Mouse (Mus musculus): ENCODE measurements at regions not wholly inside any gene's neighbourhood (a gene's known extent, or its start where the extent isn't known, plus 50 kb on each side); places are given as distances from the start of the nearest gene placed in this dataset.

DNA sequence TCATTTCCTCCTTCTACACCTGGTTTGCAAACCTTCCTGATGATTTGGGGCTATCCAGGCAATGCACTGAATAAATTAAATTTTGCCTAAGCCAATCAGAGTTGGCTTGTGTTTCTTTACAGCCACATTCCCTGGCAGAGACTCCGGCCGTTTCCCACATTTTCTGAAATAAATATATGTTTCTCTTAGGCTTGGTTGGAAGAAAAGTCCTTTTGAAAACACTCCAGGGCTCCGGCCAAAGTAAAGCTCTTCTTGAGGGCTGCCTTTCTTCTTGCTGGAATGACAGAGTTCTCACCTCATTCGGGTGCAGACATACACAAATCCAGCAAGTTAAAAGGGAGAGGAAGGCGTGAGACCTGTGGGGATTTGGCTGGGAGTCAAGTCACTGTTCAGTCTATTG, 252.0 kb upstream of the Tbx3 start:
- WGBS: 71% methylated on average over 5 of the region's 5 CpGs
- no peaks in the 10 kb centered on the region for H3K27me3 ChIP-seq
- H3K9me3 ChIP-seq (replicated peaks): peaks cover 5% of the 10 kb centered on the region; the same call in 1 of the 2 replicates
- no peak overlapping the region for H3K27ac ChIP-seq
- no peak for ATAC-seq (ENCODE audit: low FRiP score)
- H3K36me3 ChIP-seq: no peaks in the 10 kb centered on the region
- no peaks in the 10 kb centered on the region for H3K4me1 ChIP-seq
- no peak overlapping the region for H3K4me3 ChIP-seq
- H3K9ac ChIP-seq: no peak overlapping the region
- no peak overlapping the region for H3K4me2 ChIP-seq (replicated peaks)

- Histone ChIP-seq H3K4me3 (no peak overlapping the region), H3K27me3 (no peaks in the 10 kb centered on the region), H3K4me2 (replicated peaks) (no peak overlapping the region), H3K4me1 (no peaks in the 10 kb centered on the region), H3K36me3 (no peaks in the 10 kb centered on the region), H3K9ac (no peak overlapping the region), H3K9me3 (replicated peaks) (no peaks in the 10 kb centered on the region), H3K27ac (no peak overlapping the region)
- WGBS: 85% methylated on average over 12 of the region's 12 CpGs
- ATAC-seq (ENCODE audit: low FRiP score): no peak
Observed at GRCm38 (mm10) chr5:119427511-119428019, 242.9 kb upstream of the Tbx3 start.

DNA sequence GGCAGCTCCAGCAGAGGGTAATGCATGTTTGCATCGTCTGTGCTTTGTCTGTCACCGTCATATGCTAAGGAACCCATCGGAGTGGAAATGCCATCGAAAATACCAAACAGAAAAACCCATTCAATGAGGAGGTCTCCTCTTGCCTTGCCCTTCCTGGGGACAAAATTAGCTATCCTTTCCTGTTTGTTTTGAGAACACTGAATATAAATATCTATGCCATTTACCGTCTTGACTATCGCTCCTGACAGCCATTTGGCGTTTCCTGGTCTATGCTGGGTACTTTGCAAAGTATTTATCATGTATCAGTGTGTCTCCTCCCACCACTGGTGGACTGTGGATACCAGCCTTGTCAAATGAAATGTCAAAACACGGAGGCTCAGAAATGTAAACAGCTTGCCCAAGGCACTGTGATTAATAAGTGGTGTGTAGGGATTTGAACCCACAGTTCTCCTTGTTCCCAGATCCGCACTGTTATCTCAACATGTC, 239.2 kb upstream of the Tbx3 start:
- Histone ChIP-seq H3K36me3 (no peaks in the 10 kb centered on the region), H3K9me3 (replicated peaks) (no peaks in the 10 kb centered on the region), H3K27me3 (no peaks in the 10 kb centered on the region), H3K4me3 (no peak overlapping the region), H3K4me1 (no peaks in the 10 kb centered on the region), H3K27ac (no peak overlapping the region), H3K9ac (no peak overlapping the region), H3K4me2 (replicated peaks) (no peak overlapping the region)
- 91% methylated on average over 9 of the region's 9 CpGs for WGBS
- ATAC-seq (ENCODE audit: low FRiP score): no peak

GRCm38 (mm10) chr5:119434572-119434971, 235.9 kb upstream of the Tbx3 start:
- H3K9ac ChIP-seq: no peak overlapping the region
- H3K4me3 ChIP-seq: no peak overlapping the region
- no peak overlapping the region for H3K27ac ChIP-seq
- H3K27me3 ChIP-seq: no peaks in the 10 kb centered on the region
- H3K4me1 ChIP-seq: no peaks in the 10 kb centered on the region
- 47% methylated on average over 7 of the region's 7 CpGs for WGBS
- no peaks in the 10 kb centered on the region for H3K36me3 ChIP-seq
- H3K4me2 ChIP-seq (replicated peaks): no peak overlapping the region
- H3K9me3 ChIP-seq (replicated peaks): no peaks in the 10 kb centered on the region
- ATAC-seq (ENCODE audit: low FRiP score): no peak

GRCm38 (mm10) chr5:119448494-119448893, 222.0 kb upstream of the Tbx3 start:
- no peak for ATAC-seq (ENCODE audit: low FRiP score)
- H3K9me3 ChIP-seq (replicated peaks): no peaks in the 10 kb centered on the region
- no peak overlapping the region for H3K9ac ChIP-seq
- no peaks in the 10 kb centered on the region for H3K36me3 ChIP-seq
- H3K27ac ChIP-seq: no peak overlapping the region
- H3K4me2 ChIP-seq (replicated peaks): no peak overlapping the region
- H3K4me3 ChIP-seq: no peak overlapping the region
- H3K27me3 ChIP-seq: no peaks in the 10 kb centered on the region; the same call in 1 of the 2 replicates
- WGBS: 91% methylated on average over 4 of the region's 4 CpGs
- H3K4me1 ChIP-seq: no peaks in the 10 kb centered on the region

- 69% methylated on average over 7 of the region's 7 CpGs for WGBS
- H3K9ac ChIP-seq: no peak overlapping the region
- H3K27me3 ChIP-seq: no peaks in the 10 kb centered on the region; the same call in 1 of the 2 replicates
- no peak overlapping the region for H3K4me2 ChIP-seq (replicated peaks)
- no peak for ATAC-seq (ENCODE audit: low FRiP score)
- H3K36me3 ChIP-seq: no peaks in the 10 kb centered on the region
- H3K9me3 ChIP-seq (replicated peaks): no peaks in the 10 kb centered on the region
- H3K27ac ChIP-seq: no peak overlapping the region
- H3K4me3 ChIP-seq: no peak overlapping the region
- no peaks in the 10 kb centered on the region for H3K4me1 ChIP-seq
Observed at GRCm38 (mm10) chr5:119449166-119449565, 221.3 kb upstream of the Tbx3 start.

DNA sequence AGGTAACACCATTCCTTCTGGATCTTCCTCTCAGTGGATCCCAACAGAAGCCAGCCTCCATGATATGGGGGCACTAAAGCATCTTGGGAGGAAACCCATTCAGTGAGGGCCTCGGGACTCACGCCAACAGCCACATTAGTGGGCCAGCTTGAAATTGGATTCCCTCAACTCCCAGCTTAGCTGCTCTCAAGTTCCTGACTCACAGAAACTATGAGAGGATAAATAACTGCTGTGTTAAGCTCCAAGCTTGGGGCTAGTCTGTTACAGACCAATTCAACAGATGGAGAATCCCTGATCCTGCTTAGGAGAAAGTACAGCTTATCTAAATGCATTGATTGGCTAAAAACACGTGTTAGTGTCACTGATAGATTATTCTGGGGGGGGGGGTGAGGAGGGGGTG, 210.7 kb upstream of the Tbx3 start:
- no peak overlapping the region for H3K4me2 ChIP-seq (replicated peaks)
- H3K4me3 ChIP-seq: no peak overlapping the region
- H3K27me3 ChIP-seq: no peaks in the 10 kb centered on the region
- no peak overlapping the region for H3K9ac ChIP-seq
- no peaks in the 10 kb centered on the region for H3K36me3 ChIP-seq
- 77% methylated on average over 3 of the region's 3 CpGs for WGBS
- H3K9me3 ChIP-seq (replicated peaks): no peaks in the 10 kb centered on the region
- H3K4me1 ChIP-seq: peaks cover 6% of the 10 kb centered on the region
- H3K27ac ChIP-seq: no peak overlapping the region
- no peak for ATAC-seq (ENCODE audit: low FRiP score)

DNA sequence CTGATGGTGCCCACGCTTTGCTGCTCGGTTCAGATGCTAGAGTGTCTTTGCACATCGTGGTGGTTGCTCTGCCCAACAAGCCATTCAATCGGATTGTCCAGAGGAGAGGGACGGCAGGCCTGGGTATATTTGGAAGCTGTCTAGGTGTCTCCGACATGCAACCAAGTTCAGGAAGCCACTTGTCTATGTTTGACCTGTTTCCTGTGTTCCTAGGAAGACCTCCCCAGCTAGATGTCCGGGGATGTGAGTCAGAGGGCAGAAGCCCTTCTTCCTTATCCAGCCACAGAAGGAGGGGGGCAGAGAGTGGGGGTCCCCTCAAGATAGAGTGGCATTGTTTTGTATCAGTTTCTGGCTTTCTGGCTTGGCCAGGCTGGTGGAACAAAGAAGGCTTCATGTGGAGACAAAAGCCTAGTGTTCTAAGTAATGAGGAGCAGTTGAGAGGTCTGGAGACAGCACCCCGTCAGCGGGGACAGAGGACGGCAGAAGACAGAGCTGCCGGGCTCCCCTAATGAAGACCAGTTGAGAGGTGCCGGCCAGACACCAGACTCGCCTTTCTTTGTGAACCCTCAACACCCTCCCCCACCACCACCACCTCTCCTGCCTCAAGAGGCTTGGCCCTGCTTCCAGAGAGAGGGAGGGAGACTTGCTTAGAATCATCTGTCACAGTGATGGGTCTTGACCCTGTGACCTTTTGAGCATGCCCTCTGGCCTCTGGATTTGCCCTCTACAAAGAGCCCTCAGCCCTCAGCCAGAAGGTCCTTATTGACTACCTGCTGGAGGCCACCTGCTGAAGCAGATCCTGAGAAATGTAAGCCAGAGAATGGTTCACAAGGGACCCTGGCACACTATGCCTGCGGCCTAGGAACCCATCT, 207.6 kb upstream of the Tbx3 start:
- Histone ChIP-seq H3K27ac (no peak overlapping the region), H3K4me3 (no peak overlapping the region), H3K36me3 (no peaks in the 10 kb centered on the region), H3K9ac (no peak overlapping the region), H3K4me1 (peaks cover 6% of the 10 kb centered on the region), H3K27me3 (no peaks in the 10 kb centered on the region), H3K4me2 (replicated peaks) (no peak overlapping the region), H3K9me3 (replicated peaks) (no peaks in the 10 kb centered on the region)
- WGBS: 39% methylated on average over 14 of the region's 14 CpGs
- ATAC-seq (ENCODE audit: low FRiP score): no peak

DNA sequence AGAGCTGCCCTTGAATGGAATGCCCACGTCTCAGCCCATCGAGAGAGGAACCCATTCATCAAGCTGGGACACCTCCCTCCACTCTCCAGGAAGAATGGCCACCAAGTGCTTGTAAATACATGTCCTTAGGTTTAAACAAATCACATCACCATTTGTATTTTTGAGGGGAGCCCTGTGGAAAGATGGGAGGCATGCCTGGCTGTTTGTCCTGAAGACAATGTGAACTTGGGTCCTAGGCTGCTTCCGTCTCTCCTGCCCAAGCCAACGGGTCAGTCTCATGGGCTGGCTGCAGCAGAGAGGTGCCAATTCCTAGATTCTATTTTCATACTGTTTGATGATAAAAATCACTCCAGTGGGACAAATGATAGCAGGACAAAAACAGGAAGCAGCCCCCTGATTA, 205.9 kb upstream of the Tbx3 start:
- WGBS: 80% methylated on average over 4 of the region's 4 CpGs
- no peak overlapping the region for H3K9ac ChIP-seq
- H3K4me3 ChIP-seq: no peak overlapping the region
- H3K9me3 ChIP-seq (replicated peaks): no peaks in the 10 kb centered on the region
- H3K36me3 ChIP-seq: no peaks in the 10 kb centered on the region
- ATAC-seq (ENCODE audit: low FRiP score): no peak
- no peak overlapping the region for H3K27ac ChIP-seq
- H3K27me3 ChIP-seq: no peaks in the 10 kb centered on the region
- no peak overlapping the region for H3K4me2 ChIP-seq (replicated peaks)
- H3K4me1 ChIP-seq: peaks cover 6% of the 10 kb centered on the region

- ATAC-seq (ENCODE audit: low FRiP score): no peak
- Histone ChIP-seq H3K27me3 (no peaks in the 10 kb centered on the region), H3K4me3 (no peak overlapping the region), H3K9me3 (replicated peaks) (no peaks in the 10 kb centered on the region), H3K4me2 (replicated peaks) (no peak overlapping the region), H3K4me1 (peaks cover 6% of the 10 kb centered on the region), H3K27ac (no peak overlapping the region), H3K9ac (no peak overlapping the region), H3K36me3 (no peaks in the 10 kb centered on the region)
- WGBS: 88% methylated on average over 13 of the region's 13 CpGs
Observed at GRCm38 (mm10) chr5:119467346-119468085, 203.0 kb upstream of the Tbx3 start.

- Histone ChIP-seq H3K4me1 (no peaks in the 10 kb centered on the region; the same call in 1 of the 2 replicates), H3K27me3 (no peaks in the 10 kb centered on the region), H3K4me3 (no peak overlapping the region), H3K4me2 (replicated peaks) (no peak overlapping the region), H3K27ac (no peak overlapping the region), H3K9me3 (replicated peaks) (no peaks in the 10 kb centered on the region), H3K36me3 (no peaks in the 10 kb centered on the region), H3K9ac (no peak overlapping the region)
- ATAC-seq (ENCODE audit: low FRiP score): no peak
- 86% methylated on average over 2 of the region's 2 CpGs for WGBS
Observed at GRCm38 (mm10) chr5:119477926-119478325, 192.5 kb upstream of the Tbx3 start.

DNA sequence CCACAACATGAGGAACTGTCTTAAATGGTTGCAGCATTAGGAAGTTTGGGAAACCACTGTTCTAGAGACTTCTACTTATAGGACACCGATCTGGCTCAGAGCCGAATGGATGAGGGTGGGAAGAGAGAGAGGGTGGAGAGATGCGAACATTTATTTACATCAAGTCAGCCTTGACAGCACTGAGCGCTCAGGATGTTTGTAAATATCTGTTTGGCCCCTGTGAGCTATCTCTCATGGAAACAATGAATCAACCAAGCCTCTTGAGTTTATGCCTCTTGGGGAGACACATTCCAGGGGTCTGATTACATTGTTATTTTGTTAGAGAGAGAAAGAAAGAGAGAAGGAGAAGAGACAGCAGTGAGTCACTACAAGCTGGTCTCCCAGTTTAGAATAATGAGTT, 192.1 kb upstream of the Tbx3 start:
- ATAC-seq (ENCODE audit: low FRiP score): no peak
- no peaks in the 10 kb centered on the region for H3K9me3 ChIP-seq (replicated peaks)
- no peaks in the 10 kb centered on the region; the same call in 1 of the 2 replicates for H3K4me1 ChIP-seq
- no peak overlapping the region for H3K4me2 ChIP-seq (replicated peaks)
- 91% methylated on average over 4 of the region's 4 CpGs for WGBS
- H3K27ac ChIP-seq: no peak overlapping the region
- H3K27me3 ChIP-seq: no peaks in the 10 kb centered on the region
- H3K9ac ChIP-seq: no peak overlapping the region
- H3K4me3 ChIP-seq: no peak overlapping the region
- no peaks in the 10 kb centered on the region for H3K36me3 ChIP-seq
